Mouse (Mus musculus) kidney, adult 2 months (tissue): ENCODE measurements around the gene Rita1.

ENCODE experiments used
- CTCF ChIP-seq: fragments of 200-500 bp; conservative IDR thresholded peaks from 2 replicates; pipeline ENCODE4 v1.5.1; 2011; ENCODE audit warnings: low read depth, mild to moderate bottlenecking, control low read depth, low read length, moderate library complexity, mixed read lengths; ENCODE audit not compliant: insufficient read depth, insufficient read length
- POLR2A ChIP-seq: fragments of 200-500 bp; IDR thresholded peaks from one replicate; pipeline ENCODE4 v1.6.1; 2011; ENCODE audit warnings: low read depth, low read length, control low read depth

GRCm38 (mm10) chr5:120607335-120607734, 5.1 kb downstream of the Rita1 start:
- TF ChIP-seq POLR2A (no peak), CTCF (no peak)
